Mouse (Mus musculus) liver, embryonic 14.5 days (tissue): Measurements from ENCODE around the gene Mrpl11.

Source experiments
- CTCF ChIP-seq: IDR thresholded peaks from 2 replicates; pipeline ENCODE4 v1.5.1; 2016; ENCODE audit warnings: antibody characterized with exemption, low read depth, control low read depth
- EP300 ChIP-seq: IDR thresholded peaks from 2 replicates; pipeline ENCODE4 v1.6.1; 2016; ENCODE audit warnings: antibody characterized with exemption, low read depth

GRCm38 (mm10) chr19:5014961-5015398, 53.0 kb downstream of the Mrpl11 start:
- peak; percentile 59 for TF ChIP-seq CTCF
- TF ChIP-seq EP300 = no peak
